Mouse (Mus musculus) ovary, postnatal 10 days (tissue): ENCODE measurements around the gene Siglecf.

Experiments used
- DNase-seq: peaks from one replicate; pipeline ENCODE4 v3.0.0; 2022; ENCODE audit warnings: low spot score

Gene Siglecf

DNA sequence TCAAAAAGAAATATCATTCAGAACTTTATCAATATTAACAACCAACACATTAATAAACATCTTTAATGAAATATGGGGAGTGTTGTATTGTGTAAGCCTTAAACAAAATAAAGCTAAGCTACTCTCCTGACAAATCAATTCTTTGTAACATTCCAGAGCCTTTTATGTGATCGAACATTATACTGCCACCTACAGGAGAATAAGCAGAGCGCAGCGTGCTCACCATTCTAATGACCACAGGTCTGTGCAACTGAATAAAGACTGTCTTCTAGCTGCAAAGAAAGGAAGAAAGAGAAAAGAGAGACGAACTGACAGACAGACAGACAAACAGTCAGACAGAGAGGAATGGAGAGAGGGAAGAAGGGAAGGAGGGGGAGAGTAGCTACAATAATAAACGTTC lies 27.1 kb downstream of the Siglecf start:
- DNase-seq = no peak

DNA sequence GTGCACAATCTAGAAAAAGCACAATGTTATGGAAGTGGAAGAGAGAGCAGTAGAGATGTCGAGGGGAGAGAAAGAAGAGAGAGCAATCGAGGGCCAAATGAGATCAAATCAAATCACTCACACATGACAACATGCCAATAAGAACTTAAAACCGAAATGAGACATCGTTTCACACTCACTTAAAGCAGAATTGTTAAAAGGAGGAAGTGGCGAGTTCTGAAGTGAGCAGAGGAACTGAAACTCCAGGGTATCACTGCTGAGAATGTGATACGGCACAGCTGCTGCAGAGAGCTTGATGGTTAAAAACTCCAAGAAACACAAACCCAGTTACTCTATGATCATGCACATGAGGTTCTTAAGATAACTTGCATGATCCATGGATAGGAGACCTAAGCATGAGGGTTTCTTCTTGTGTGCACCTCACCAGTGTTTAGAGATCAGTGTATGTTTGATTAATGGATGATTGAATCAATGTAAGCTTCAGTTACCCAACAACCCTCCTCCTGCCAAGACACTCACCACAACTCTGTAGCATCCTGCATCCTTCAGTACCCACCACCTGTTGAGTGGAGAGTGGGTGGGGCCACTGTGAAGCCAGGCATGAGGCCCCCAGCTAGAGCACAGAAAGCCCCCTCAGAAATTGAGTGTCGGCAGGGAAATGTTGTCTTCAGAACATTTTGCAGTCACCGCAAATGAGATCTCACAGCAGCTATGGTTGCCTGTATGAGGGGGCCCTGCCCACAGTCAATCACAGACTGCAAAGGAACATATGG lies 41.4 kb downstream of the Siglecf start:
- no peak for DNase-seq

DNA sequence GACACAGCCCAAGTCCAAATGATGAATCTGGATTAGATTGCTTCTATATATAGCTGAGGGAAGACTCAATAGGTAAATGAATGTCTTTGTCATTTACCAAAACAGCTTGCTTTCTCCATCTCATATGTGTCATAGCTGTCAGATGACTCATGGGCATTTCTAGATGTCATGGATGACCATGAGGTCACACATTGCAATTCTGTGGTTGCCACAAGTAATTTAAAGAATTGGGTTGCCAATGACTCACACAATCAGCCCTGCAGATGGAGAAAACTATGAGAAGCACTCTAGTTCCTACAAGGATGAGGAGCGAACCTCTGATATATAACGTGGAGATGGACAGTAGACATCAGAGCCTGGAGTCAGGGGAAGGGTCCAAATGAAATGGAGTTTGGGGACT lies 48.4 kb downstream of the Siglecf start:
- no peak for DNase-seq

- no peak for DNase-seq
Observed at GRCm38 (mm10) chr7:43402718-43403117, 51.6 kb downstream of the Siglecf start.

DNA sequence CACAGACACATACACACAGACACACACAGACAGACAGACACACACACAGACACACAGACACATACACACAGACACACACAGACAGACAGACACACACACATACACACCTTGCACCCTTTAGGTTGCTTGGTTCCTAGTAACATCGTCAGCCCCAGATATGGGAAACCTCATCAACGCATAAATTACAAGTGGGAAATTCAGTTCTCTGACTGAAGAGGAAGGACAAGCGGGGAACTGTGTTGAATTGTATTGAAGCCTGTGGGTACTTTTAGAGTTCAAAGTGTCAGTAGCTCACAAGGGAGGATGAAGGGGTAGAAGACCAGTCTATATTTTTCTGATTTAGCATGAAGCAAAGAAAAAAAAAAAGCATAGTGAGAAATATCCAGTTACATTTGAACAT lies 56.4 kb downstream of the Siglecf start:
- DNase-seq = no peak

DNA sequence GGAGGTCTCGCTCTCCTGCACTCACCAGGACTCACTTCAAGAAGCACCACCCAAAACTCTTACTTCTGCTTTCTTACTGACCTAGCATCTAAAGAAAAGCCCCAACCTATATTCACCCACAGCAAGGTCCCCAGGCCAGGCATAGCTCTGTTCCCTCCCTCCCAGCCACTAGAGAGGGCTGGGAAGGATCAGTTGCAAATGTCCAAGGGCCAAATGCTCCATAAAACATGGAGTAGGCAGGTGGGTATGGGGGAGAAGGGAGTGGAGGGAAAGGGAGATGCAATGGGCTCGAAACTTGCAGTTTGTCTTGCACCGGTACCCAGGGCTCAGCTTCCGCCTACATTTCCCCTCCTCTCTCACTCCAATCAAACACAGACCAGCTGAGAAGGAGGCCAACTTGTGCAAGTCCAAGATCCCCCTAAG lies 57.0 kb downstream of the Siglecf start, which contains the start of gene Siglecg:
Siglecg (plus strand) TSS at position 74 of the 423 bp plus-strand sequence.
- no peak for DNase-seq

DNA sequence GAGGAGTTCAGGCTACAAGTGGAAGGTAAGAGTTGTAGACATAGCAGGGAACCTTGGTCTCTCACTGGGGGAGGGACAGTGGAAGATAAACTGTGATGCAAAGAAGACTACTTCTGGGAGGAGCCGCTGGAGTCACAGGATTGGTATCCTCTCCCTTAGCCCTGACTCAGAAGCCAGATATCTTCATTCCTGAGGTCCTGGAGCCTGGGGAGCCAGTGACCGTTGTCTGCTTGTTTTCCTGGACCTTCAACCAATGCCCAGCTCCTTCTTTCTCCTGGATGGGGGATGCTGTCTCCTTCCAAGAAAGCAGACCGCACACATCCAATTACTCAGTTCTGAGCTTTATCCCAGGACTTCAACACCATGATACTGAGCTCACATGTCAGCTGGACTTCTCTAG lies 57.9 kb downstream of the Siglecf start:
- DNase-seq = no peak
